Mouse (Mus musculus): Measurements from ENCODE around the gene Ptprcap. TPM values are rescaled to one million over a fixed set of nuclear protein-coding genes. Genes with fewer than 3 reads are reported as not detected.

The Ptprcap gene
- polyA plus RNA-seq, 1 experiment from 2014 or later: 0.65 TPM

GRCm38 (mm10) chr19:4150567-4151487 lies 2.6 kb upstream of the Ptprcap start:
- H3K27me3 ChIP-seq: no peaks in the 10 kb centered on the region
- H3K9ac ChIP-seq: no peak overlapping the region
- WGBS: 89% methylated on average over 22 of the region's 22 CpGs
- H3K36me3 ChIP-seq (ENCODE audit: poor library complexity, severe bottlenecking): peaks cover 49% of the 10 kb centered on the region
- ATAC-seq: no peak
- H3K4me1 ChIP-seq: peaks cover 26% of the 10 kb centered on the region
- H3K4me2 ChIP-seq: no peak overlapping the region
- no peak overlapping the region for H3K4me3 ChIP-seq
- no peaks in the 10 kb centered on the region for H3K9me3 ChIP-seq (replicated peaks)
- no peak overlapping the region for H3K27ac ChIP-seq

- Histone ChIP-seq H3K9ac (no peak overlapping the region), H3K36me3 (ENCODE audit: poor library complexity, severe bottlenecking) (peaks cover 56% of the 10 kb centered on the region), H3K27me3 (no peaks in the 10 kb centered on the region), H3K27ac (no peak overlapping the region), H3K4me3 (no peak overlapping the region), H3K4me2 (no peak overlapping the region), H3K4me1 (peaks cover 26% of the 10 kb centered on the region), H3K9me3 (replicated peaks) (no peaks in the 10 kb centered on the region)
- 74% methylated on average over 5 of the region's 5 CpGs for WGBS
- ATAC-seq: no peak
These were observed 1.9 kb upstream of the Ptprcap start for GRCm38 (mm10) chr19:4151488-4151860.

DNA sequence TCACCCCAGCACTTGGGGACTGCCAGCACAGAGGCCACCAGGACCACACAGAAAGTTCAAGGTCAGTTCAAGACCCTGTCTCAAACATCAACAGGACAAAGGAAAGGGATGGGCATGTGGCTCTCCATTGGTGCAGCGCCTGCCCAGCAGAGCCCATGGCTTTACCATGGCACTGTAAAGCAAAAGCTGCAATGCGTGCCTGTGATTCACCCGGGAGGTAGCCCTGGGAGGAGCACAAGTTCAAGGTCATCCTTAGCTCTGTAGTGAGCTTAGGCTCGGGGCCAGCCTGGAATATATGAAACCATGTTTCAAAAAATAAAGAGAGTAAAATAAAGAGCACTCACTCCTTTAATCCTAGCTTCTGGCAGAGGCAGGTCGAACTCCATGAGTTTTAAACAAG lies 1.5 kb upstream of the Ptprcap start:
- no peak for ATAC-seq
- H3K9ac ChIP-seq: no peak overlapping the region
- WGBS: 89% methylated on average over 5 of the region's 5 CpGs
- no peak overlapping the region for H3K4me2 ChIP-seq
- H3K36me3 ChIP-seq (ENCODE audit: poor library complexity, severe bottlenecking): peaks cover 60% of the 10 kb centered on the region
- no peak overlapping the region for H3K4me3 ChIP-seq
- H3K9me3 ChIP-seq (replicated peaks): no peaks in the 10 kb centered on the region
- H3K27me3 ChIP-seq: no peaks in the 10 kb centered on the region
- H3K27ac ChIP-seq: no peak overlapping the region
- H3K4me1 ChIP-seq: peaks cover 26% of the 10 kb centered on the region

DNA sequence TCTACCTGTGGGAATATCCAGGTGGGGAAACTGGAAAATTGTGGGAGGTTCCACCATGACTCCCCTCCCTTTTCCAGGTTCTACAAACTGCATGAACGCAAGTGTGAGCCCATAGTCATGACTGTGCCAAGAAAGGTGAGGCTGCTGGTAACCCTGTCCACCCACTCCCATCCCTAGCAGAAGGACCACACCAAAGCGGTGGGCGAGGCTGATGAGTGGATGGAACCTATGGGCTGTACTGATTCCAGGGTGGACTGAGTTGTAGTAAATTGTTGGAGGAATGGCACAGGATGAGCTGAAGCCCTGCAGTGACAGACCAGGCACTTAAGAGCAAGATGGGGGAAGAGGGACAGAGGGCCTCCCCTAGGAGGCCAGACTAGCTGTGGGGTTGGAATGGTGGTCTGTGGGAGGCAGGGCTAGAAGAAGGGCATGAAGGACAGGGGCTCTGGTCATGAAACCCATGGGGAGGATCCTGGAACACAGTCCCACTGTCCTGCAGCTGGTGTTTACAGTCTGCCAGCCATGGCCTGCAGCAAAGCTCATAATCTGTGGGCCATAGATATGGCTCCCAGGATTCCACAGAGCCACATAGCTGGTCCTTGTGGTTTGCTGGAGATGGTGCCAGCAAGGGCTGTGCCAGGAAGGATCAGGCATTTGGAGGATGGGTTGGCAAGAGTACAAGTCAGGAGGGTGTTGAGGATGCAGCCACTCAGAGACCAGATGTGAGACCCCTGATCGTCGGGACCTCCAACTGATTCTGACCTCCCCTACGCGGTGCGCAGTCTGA lies 766 bp upstream of the Ptprcap start:
- H3K4me3 ChIP-seq: no peak overlapping the region
- no peaks in the 10 kb centered on the region for H3K9me3 ChIP-seq (replicated peaks)
- no peak for ATAC-seq
- peaks cover 20% of the 10 kb centered on the region for H3K4me1 ChIP-seq
- H3K4me2 ChIP-seq: no peak overlapping the region
- peaks cover 67% of the 10 kb centered on the region for H3K36me3 ChIP-seq (ENCODE audit: poor library complexity, severe bottlenecking)
- no peaks in the 10 kb centered on the region for H3K27me3 ChIP-seq
- 90% methylated on average over 8 of the region's 8 CpGs for WGBS
- no peak overlapping the region for H3K9ac ChIP-seq
- no peak overlapping the region for H3K27ac ChIP-seq

GRCm38 (mm10) chr19:4154437-4155222 lies 1.2 kb downstream of the Ptprcap start:
- H3K9me3 ChIP-seq (replicated peaks): no peaks in the 10 kb centered on the region
- no peak overlapping the region; the same call in 1 of the 2 replicates for H3K27ac ChIP-seq
- H3K4me1 ChIP-seq: peaks cover 5% of the 10 kb centered on the region
- H3K36me3 ChIP-seq (ENCODE audit: poor library complexity, severe bottlenecking): peaks cover 87% of the 10 kb centered on the region
- 85% methylated on average over 13 of the region's 13 CpGs for WGBS
- 0 out of 2 replicates have a peak, but pooled peaks have one; percentile 14 for ATAC-seq
- no peak overlapping the region for H3K9ac ChIP-seq
- H3K27me3 ChIP-seq: no peaks in the 10 kb centered on the region
- no peak overlapping the region for H3K4me3 ChIP-seq
- no peak overlapping the region for H3K4me2 ChIP-seq

DNA sequence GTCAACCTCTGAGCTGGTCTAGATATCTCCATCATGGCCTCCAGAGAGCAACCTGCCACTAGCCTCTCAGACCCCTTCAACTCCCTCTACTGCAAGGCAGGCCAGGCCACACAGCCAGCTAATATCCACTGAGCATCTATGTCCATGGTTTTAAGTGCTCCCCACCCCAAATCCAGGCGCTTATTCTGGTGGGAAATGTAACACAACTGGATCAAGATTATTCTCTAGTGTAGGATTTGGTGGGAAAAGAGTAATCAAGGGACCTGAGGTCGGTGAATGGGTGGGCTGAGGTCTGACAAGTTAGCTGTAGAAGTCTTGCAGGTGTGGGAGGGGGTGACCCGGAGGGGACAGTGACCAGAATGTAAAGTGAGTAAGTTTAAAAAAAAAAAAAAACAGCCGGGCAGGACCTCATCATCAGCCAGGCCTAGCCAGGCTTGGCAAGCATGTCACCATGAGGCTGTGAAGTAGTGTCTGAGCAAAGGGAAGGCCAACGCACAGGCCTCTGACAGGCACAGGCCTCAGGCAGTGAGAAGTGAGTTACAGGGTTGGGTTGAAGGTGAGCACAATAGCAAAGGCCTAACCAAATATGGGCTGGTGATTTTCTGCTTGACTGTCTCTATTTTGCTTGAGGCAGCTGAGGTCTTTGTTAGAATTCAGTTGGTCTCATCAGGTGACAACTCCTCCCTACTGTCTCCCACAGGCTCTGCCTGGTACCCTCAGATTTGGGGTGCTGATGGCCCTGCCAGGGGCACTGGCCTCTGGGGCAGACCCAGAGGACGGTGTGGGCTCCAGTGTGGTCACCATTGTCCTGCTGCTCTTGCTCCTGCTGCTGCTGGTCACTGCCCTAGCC lies 2.0 kb downstream of the Ptprcap start:
- Histone ChIP-seq H3K27me3 (no peaks in the 10 kb centered on the region), H3K9ac (no peak overlapping the region), H3K4me1 (no peaks in the 10 kb centered on the region), H3K4me3 (no peak overlapping the region), H3K4me2 (no peak overlapping the region), H3K9me3 (replicated peaks) (no peaks in the 10 kb centered on the region), H3K27ac (no peak overlapping the region; the same call in 1 of the 2 replicates), H3K36me3 (ENCODE audit: poor library complexity, severe bottlenecking) (peaks cover 86% of the 10 kb centered on the region)
- WGBS: 67% methylated on average over 6 of the region's 6 CpGs
- no peak for ATAC-seq

DNA sequence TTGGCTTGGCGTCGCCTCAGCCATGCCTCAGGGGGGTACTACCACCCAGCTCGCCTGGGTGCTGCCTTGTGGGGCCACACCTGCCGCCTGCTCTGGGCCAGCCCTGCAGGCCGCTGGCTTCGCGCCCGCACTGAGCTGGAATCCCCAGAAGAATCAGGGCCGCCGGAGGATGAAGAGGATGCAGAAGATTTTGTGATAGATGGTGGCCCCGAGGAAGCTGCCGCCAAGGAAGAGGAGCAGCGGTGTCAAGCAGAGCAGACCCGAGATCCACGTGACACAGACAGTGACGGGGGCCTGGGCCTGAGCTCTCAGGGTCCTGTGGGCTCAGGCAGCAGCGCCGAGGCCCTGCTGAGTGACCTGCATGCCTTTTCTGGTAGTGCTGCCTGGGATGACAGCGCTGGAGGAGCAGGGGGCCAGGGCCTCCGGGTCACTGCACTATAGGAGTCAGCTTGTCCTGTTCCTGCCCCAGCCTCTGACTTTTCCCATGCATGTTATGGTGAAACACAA lies 2.7 kb downstream of the Ptprcap start:
- no peaks in the 10 kb centered on the region for H3K27me3 ChIP-seq

GRCm38 (mm10) chr19:4156771-4157170 lies 3.4 kb downstream of the Ptprcap start:
- 90% methylated on average over 12 of the region's 12 CpGs for WGBS
- H3K4me3 ChIP-seq: no peak overlapping the region
- no peak overlapping the region for H3K27ac ChIP-seq
- no peak for ATAC-seq
- no peak overlapping the region for H3K4me2 ChIP-seq
- H3K27me3 ChIP-seq: no peaks in the 10 kb centered on the region
- no peak overlapping the region for H3K9ac ChIP-seq
- H3K36me3 ChIP-seq (ENCODE audit: poor library complexity, severe bottlenecking): peaks cover 88% of the 10 kb centered on the region
- no peaks in the 10 kb centered on the region for H3K4me1 ChIP-seq
- no peaks in the 10 kb centered on the region for H3K9me3 ChIP-seq (replicated peaks)

More for the DNA sequence above, 2.7 kb downstream of the Ptprcap start:
- 69% methylated on average over 18 of the region's 20 CpGs for WGBS
- no peak for ATAC-seq
- Histone ChIP-seq H3K9me3 (replicated peaks) (no peaks in the 10 kb centered on the region), H3K4me2 (no peak overlapping the region), H3K4me1 (no peaks in the 10 kb centered on the region), H3K27ac (no peak overlapping the region; the same call in 1 of the 2 replicates), H3K4me3 (no peak overlapping the region), H3K9ac (no peak overlapping the region), H3K36me3 (ENCODE audit: poor library complexity, severe bottlenecking) (peaks cover 86% of the 10 kb centered on the region)

- peaks cover 67% of the 10 kb centered on the region for H3K36me3 ChIP-seq (ENCODE audit: poor library complexity, severe bottlenecking)
- no peak overlapping the region for H3K4me2 ChIP-seq
- H3K9me3 ChIP-seq (replicated peaks): no peaks in the 10 kb centered on the region
- no peak overlapping the region for H3K27ac ChIP-seq
- peaks cover 13% of the 10 kb centered on the region for H3K4me1 ChIP-seq
- H3K9ac ChIP-seq: no peak overlapping the region
- 94% methylated on average over 8 of the region's 8 CpGs for WGBS
- H3K27me3 ChIP-seq: no peaks in the 10 kb centered on the region
- no peak for ATAC-seq
- no peak overlapping the region for H3K4me3 ChIP-seq
These were observed 5.6 kb downstream of the Ptprcap start for GRCm38 (mm10) chr19:4159049-4159448.

DNA sequence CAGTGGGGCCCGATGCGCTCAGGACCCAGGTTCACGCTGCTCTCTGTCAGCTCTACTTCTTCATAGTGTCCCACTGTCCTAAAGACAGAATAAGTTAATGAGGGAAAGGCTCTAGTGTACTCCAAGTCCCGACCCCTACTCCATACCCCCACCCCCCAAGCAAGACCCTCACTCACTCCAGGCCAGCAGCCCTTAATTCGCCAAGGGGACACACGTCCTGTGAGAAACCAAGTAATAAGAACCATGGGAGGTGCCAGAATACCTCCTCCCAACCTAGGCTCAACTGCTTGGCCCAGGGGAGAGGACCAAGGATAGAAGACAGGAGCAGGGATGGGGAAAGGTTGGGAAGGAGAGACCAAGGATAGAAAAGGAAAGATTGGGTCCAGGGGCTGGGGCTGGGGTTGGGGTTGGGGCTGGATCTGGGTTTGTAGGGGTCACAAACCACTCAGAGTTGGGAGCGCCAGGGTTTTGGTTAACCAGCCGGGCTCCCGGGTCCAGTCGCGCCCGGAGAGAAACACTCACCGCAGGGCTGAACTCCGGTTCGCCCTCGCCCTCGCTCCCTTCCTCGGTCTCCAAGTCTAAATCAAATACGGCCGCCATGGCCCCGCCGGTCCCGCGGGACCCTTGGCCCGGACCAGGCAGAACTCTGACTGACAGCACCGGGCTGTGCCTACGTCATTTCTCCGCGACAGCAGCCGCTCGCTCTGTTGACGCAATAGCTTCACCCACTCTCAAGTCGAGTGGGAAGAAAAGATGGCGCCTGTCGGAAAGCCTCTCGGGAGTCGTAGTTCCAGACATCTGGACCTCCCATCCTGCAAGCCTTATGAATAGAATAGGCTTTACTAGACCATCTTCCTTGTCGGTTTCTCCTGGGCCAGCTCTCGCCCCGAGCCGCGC lies 9.5 kb downstream of the Ptprcap start, which contains the start of gene Rps6kb2:
TSS of gene Rps6kb2 (minus strand) at position 709 of the 897 bp plus-strand sequence.
- Histone ChIP-seq H3K4me2 (peak within 1 kb of the TSS; percentile 86), H3K36me3 (ENCODE audit: poor library complexity, severe bottlenecking) (peaks cover 39% of the 10 kb centered on the region), H3K4me3 (peak within 1 kb of the TSS; percentile 66), H3K27me3 (no peaks in the 10 kb centered on the region), H3K27ac (peak within 1 kb of the TSS; percentile 74; the same call in 1 of the 2 replicates), H3K9ac (peak within 1 kb of the TSS; percentile 80), H3K9me3 (replicated peaks) (no peaks in the 10 kb centered on the region), H3K4me1 (peaks cover 13% of the 10 kb centered on the region)
- 7% methylated on average over 42 of the region's 42 CpGs for WGBS
- ATAC-seq: peak; percentile 90

All from forebrain, embryonic 13.5 days (tissue).